Mouse (Mus musculus): ENCODE results near the gene Erbb3. TPM values are rescaled to one million over a fixed set of nuclear protein-coding genes. Genes with fewer than 3 reads are reported as not detected.

Gene Erbb3
- polyA plus RNA-seq, 1 experiment, result 24.9 TPM

DNA sequence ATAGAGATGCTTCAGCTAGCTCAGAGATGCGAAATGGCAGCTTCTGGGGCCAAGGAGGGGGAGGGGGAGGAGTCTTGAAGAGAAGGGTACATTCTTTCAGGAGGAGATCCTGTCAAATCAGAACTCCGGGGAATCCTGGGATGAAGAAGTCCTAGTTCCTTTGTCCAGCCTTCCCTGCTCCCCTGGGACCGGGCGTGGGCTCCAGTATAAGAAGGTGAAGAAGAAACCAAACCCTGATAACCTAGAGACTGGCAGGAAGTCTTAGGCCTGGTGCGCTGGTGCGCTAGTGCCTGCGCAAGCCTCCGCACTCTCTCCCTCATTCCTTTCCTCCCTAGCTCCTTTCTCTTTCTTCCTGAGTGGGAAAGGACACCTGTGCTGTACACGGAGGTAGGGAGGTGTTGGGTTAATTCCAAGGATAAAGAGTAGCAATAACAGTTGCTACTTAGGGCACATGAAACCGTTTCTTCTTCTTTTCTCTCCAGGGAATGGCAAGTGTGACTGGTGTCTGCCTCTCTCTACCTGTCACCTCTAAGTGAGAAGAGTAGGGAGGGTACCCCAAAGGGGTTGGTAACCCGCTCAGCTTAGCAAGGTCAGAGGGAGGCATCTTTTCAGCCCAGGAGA is 65.2 kb downstream of the Erbb3 start:
- DNase-seq, result no peak
- TF ChIP-seq POLR2A (IDR thresholded peaks at IDR 0.05; ENCODE audit: borderline replicate concordance, extremely low read depth, low read depth, low read length) (no peak), CTCF (IDR thresholded peaks at IDR 0.05; ENCODE audit: insufficient read depth, low read length) (no peak)
- H3K4me3 ChIP-seq (replicated peaks; ENCODE audit: extremely low read depth, low read depth, low read length), result peak overlapping the region; percentile 79
- WGBS, result 29% methylated on average over 11 of the region's 11 CpGs
- peaks cover 4% of the 10 kb centered on the region; the same call in 1 of the 2 replicates for H3K4me1 ChIP-seq (ENCODE audit: control insufficient read depth, insufficient read depth, low read length)

DNA sequence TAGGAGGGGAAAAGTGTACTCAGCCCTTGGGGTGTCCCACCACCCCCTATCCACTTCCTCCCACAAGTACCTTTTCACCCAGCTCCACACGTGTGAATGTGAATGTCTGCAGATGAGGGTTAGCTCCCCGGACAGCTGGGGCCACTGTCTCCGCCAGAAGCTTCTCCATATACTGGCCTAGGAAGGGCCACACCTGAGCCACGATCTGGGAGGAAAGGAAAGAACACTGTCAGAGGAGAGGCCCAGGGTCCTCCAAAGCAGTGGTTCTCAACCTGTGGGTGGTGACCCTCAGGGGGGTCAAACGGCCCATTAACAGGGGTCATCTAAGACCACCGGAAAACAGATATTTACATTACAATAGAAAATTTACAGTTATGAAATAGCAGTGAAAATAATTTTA is 67.1 kb downstream of the Erbb3 start:
- TF ChIP-seq CTCF (IDR thresholded peaks at IDR 0.05; ENCODE audit: insufficient read depth, low read length) (no peak), POLR2A (IDR thresholded peaks at IDR 0.05; ENCODE audit: borderline replicate concordance, extremely low read depth, low read depth, low read length) (no peak)

DNA sequence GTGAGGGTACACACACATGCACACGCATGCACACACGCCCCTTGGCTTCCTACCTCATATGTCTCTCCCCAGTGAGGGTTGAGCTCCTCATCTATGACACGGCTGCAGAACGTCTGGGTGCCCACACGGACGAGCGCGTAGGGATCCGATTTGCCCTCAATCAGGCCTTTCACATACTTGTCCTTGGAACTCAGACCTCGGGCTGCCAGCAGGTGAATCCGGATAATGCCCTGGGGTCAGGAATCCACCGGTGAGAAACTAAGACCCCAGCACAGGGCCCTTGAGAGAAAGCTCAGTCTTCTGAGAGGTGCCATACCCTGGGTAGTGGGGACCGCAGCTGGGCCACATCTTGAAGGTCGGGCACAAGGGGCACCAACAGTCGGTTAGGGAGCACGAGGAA is 68.9 kb downstream of the Erbb3 start:
- DNase-seq, result no peak
- TF ChIP-seq CTCF (IDR thresholded peaks at IDR 0.05; ENCODE audit: insufficient read depth, low read length) (no peak), POLR2A (IDR thresholded peaks at IDR 0.05; ENCODE audit: borderline replicate concordance, extremely low read depth, low read depth, low read length) (no peak)
- H3K4me1 ChIP-seq (ENCODE audit: control insufficient read depth, insufficient read depth, low read length), result no peaks in the 10 kb centered on the region
- no peak overlapping the region for H3K4me3 ChIP-seq (replicated peaks; ENCODE audit: extremely low read depth, low read depth, low read length)
- WGBS, result 87% methylated on average over 16 of the region's 16 CpGs

More for the DNA sequence above, 67.1 kb downstream of the Erbb3 start:
- no peak for DNase-seq
- 73% methylated on average over 6 of the region's 6 CpGs for WGBS
- peaks cover 4% of the 10 kb centered on the region; the same call in 1 of the 2 replicates for H3K4me1 ChIP-seq (ENCODE audit: control insufficient read depth, insufficient read depth, low read length)
- no peak overlapping the region for H3K4me3 ChIP-seq (replicated peaks; ENCODE audit: extremely low read depth, low read depth, low read length)

DNA sequence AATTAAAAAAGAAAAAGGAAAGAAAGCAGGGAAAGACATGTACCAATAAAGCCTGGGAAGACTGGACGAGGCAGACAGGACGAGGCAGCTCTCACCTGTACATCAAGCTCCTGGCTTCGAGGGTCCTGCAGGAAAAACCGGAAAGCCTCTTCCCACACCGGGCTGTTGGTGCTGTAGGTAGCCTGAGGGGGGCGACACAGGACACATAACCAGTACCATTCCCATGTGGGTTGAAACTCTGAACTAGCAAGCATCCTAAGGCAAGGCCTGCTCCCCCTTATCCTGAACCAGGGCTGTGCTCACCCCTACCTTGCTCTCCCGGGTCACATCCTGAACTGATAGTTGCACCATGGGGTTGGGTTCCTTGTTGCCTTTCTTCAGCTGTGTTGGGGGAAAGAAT is 70.6 kb downstream of the Erbb3 start:
- Histone ChIP-seq H3K4me3 (replicated peaks; ENCODE audit: extremely low read depth, low read depth, low read length) (no peak overlapping the region), H3K4me1 (ENCODE audit: control insufficient read depth, insufficient read depth, low read length) (no peaks in the 10 kb centered on the region)
- DNase-seq, result peak; percentile 60
- 76% methylated on average over 7 of the region's 7 CpGs for WGBS
- TF ChIP-seq CTCF (IDR thresholded peaks at IDR 0.05; ENCODE audit: insufficient read depth, low read length), result peak; percentile 80
- no peak for TF ChIP-seq POLR2A (IDR thresholded peaks at IDR 0.05; ENCODE audit: borderline replicate concordance, extremely low read depth, low read depth, low read length)

Other genes with a start within 250 kb of the Erbb3 start
- 28.9 and 48.7 TPM in 2 replicates for gene Coq10a, start 220.7 kb downstream of the Erbb3 start, polyA plus RNA-seq (2012; rRNA removed)
- 24.5 and 31.6 TPM in 2 replicates for gene Ankrd52, start 212.5 kb downstream of the Erbb3 start, polyA plus RNA-seq (2012; rRNA removed)
- gene Slc39a5, start 188.4 kb downstream of the Erbb3 start, polyA plus RNA-seq (2012; rRNA removed), result 0.42 TPM in 1 of 2 replicates, not detected in the other
- 22.1 and 23.4 TPM in 2 replicates for gene Nabp2, start 178.2 kb downstream of the Erbb3 start, polyA plus RNA-seq (2012; rRNA removed)
- gene Rnf41, start 178.0 kb downstream of the Erbb3 start, polyA plus RNA-seq (2012; rRNA removed), result 24.4 and 25.5 TPM in 2 replicates
- gene Smarcc2, start 130.4 kb downstream of the Erbb3 start, polyA plus RNA-seq (2012; rRNA removed), result 99.8 TPM in 2 replicates
- gene Myl6, start 95.5 kb downstream of the Erbb3 start, polyA plus RNA-seq (2012; rRNA removed), result 771 and 1,159 TPM in 2 replicates
- 1.9 and 2.0 TPM in 2 replicates for gene Myl6b, start 91.0 kb downstream of the Erbb3 start, polyA plus RNA-seq (2012; rRNA removed)
- gene Esyt1, start 63.8 kb downstream of the Erbb3 start, polyA plus RNA-seq (2012; rRNA removed), result 94.9 and 97.2 TPM in 2 replicates
- 13.2 and 15.1 TPM in 2 replicates for gene Zc3h10, start 41.9 kb downstream of the Erbb3 start, polyA plus RNA-seq (2012; rRNA removed)
- 1,224 and 1,373 TPM in 2 replicates for gene Rpl41, start 40.3 kb downstream of the Erbb3 start, polyA plus RNA-seq (2012; rRNA removed)
- gene Pa2g4, start 23.7 kb downstream of the Erbb3 start, polyA plus RNA-seq (2012; rRNA removed), result 13.7 and 23.9 TPM in 2 replicates
- gene Rps26, start 37.1 kb upstream of the Erbb3 start, polyA plus RNA-seq (2012; rRNA removed), result 421 and 530 TPM in 2 replicates
- 2.7 and 4.4 TPM in 2 replicates for gene Ikzf4, start 56.3 kb upstream of the Erbb3 start, polyA plus RNA-seq (2012; rRNA removed)
- gene Suox, start 84.4 kb upstream of the Erbb3 start, polyA plus RNA-seq (2012; rRNA removed), result 8.9 and 15.3 TPM in 2 replicates
- gene Rab5b, start 106.6 kb upstream of the Erbb3 start, polyA plus RNA-seq (2012; rRNA removed), result 80.0 and 109 TPM in 2 replicates
- gene Pmel, start 114.5 kb upstream of the Erbb3 start, polyA plus RNA-seq (2012; rRNA removed), result 0.36 and 0.51 TPM in 2 replicates
- gene Cdk2, start 115.4 kb upstream of the Erbb3 start, polyA plus RNA-seq (2012; rRNA removed), result 11.4 and 17.3 TPM in 2 replicates
- 38.4 and 53.7 TPM in 2 replicates for gene Dgka, start 155.2 kb upstream of the Erbb3 start, polyA plus RNA-seq (2012; rRNA removed)
- gene Pym1, start 158.2 kb upstream of the Erbb3 start, polyA plus RNA-seq (2012; rRNA removed), result 15.9 and 22.4 TPM in 2 replicates
- gene Mmp19, start 201.3 kb upstream of the Erbb3 start, polyA plus RNA-seq (2012; rRNA removed), result 10.0 and 10.3 TPM in 2 replicates
- 14.8 and 22.7 TPM in 2 replicates for gene Dnajc14, start 214.4 kb upstream of the Erbb3 start, polyA plus RNA-seq (2012; rRNA removed)
- gene Tmem198b, start 214.7 kb upstream of the Erbb3 start, polyA plus RNA-seq (2012; rRNA removed), result 18.3 and 20.6 TPM in 2 replicates
- gene Sarnp, start 227.7 kb upstream of the Erbb3 start, polyA plus RNA-seq (2012; rRNA removed), result 3.4 and 9.9 TPM in 2 replicates
- gene Ormdl2, start 232.0 kb upstream of the Erbb3 start, polyA plus RNA-seq (2012; rRNA removed), result 47.5 and 64.6 TPM in 2 replicates

All from lung, adult 2 months (tissue).